Mouse (Mus musculus): ENCODE results near the gene Cldn8. TPM values are rescaled to one million over a fixed set of nuclear protein-coding genes. Genes with fewer than 3 reads are reported as not detected.

Gene Cldn8
- not detected in 2 replicates for polyA plus RNA-seq (2012; rRNA removed)

GRCm38 (mm10) chr16:88563045-88563913 is at the start of gene Cldn8:
TSS of gene Cldn8 (minus strand) at chr16:88563183.
- Histone ChIP-seq H3K27ac (ENCODE audit: insufficient read depth, low read length) (no peak within 1 kb of the TSS), H3K4me3 (replicated peaks; ENCODE audit: insufficient read depth, low read depth, low read length) (no peak within 1 kb of the TSS), H3K27me3 (ENCODE audit: control insufficient read depth, insufficient read depth, low read length) (no peaks in the 10 kb centered on the region), H3K4me1 (ENCODE audit: control insufficient read depth, insufficient read depth, low read length) (no peaks in the 10 kb centered on the region)
- TF ChIP-seq POLR2A (IDR thresholded peaks at IDR 0.05; ENCODE audit: borderline replicate concordance, insufficient read depth, low read length): no peak
- TF ChIP-seq CTCF (IDR thresholded peaks at IDR 0.05; ENCODE audit: borderline replicate concordance, insufficient read depth, low read depth, low read length): no peak
- WGBS: 80% methylated on average over 6 of the region's 6 CpGs
- no peak for DNase-seq

- 53% methylated on average over 4 of the region's 4 CpGs for WGBS
- no peak for DNase-seq
- H3K4me1 ChIP-seq (ENCODE audit: control insufficient read depth, insufficient read depth, low read length): no peaks in the 10 kb centered on the region
- H3K4me3 ChIP-seq (replicated peaks; ENCODE audit: insufficient read depth, low read depth, low read length): no peak overlapping the region
- no peak overlapping the region for H3K27ac ChIP-seq (ENCODE audit: insufficient read depth, low read length)
- H3K27me3 ChIP-seq (ENCODE audit: control insufficient read depth, insufficient read depth, low read length): no peaks in the 10 kb centered on the region
- TF ChIP-seq CTCF (IDR thresholded peaks at IDR 0.05; ENCODE audit: borderline replicate concordance, insufficient read depth, low read depth, low read length) (no peak), POLR2A (IDR thresholded peaks at IDR 0.05; ENCODE audit: borderline replicate concordance, insufficient read depth, low read length) (no peak)
Measured at GRCm38 (mm10) chr16:88612712-88613111, 49.7 kb upstream of the Cldn8 start.

GRCm38 (mm10) chr16:88611922-88612321 is 48.9 kb upstream of the Cldn8 start, which contains the start of gene Krtap24-1:
TSS of gene Krtap24-1 (minus strand) at chr16:88612279.
- TF ChIP-seq POLR2A (IDR thresholded peaks at IDR 0.05; ENCODE audit: borderline replicate concordance, insufficient read depth, low read length) (no peak), CTCF (IDR thresholded peaks at IDR 0.05; ENCODE audit: borderline replicate concordance, insufficient read depth, low read depth, low read length) (no peak)
- no peak within 1 kb of the TSS for H3K4me3 ChIP-seq (replicated peaks; ENCODE audit: insufficient read depth, low read depth, low read length)
- H3K27me3 ChIP-seq (ENCODE audit: control insufficient read depth, insufficient read depth, low read length): no peaks in the 10 kb centered on the region
- H3K27ac ChIP-seq (ENCODE audit: insufficient read depth, low read length): no peak within 1 kb of the TSS
- no peak for DNase-seq
- H3K4me1 ChIP-seq (ENCODE audit: control insufficient read depth, insufficient read depth, low read length): no peaks in the 10 kb centered on the region
- 83% methylated on average over 8 of the region's 8 CpGs for WGBS

- no peak for DNase-seq
- H3K4me1 ChIP-seq (ENCODE audit: control insufficient read depth, insufficient read depth, low read length): no peaks in the 10 kb centered on the region
- H3K27ac ChIP-seq (ENCODE audit: insufficient read depth, low read length): no peak overlapping the region
- no peaks in the 10 kb centered on the region for H3K27me3 ChIP-seq (ENCODE audit: control insufficient read depth, insufficient read depth, low read length)
- 93% methylated on average over 6 of the region's 6 CpGs for WGBS
- TF ChIP-seq CTCF (IDR thresholded peaks at IDR 0.05; ENCODE audit: borderline replicate concordance, insufficient read depth, low read depth, low read length) (no peak), POLR2A (IDR thresholded peaks at IDR 0.05; ENCODE audit: borderline replicate concordance, insufficient read depth, low read length) (no peak)
- H3K4me3 ChIP-seq (replicated peaks; ENCODE audit: insufficient read depth, low read depth, low read length): no peak overlapping the region
Measured at GRCm38 (mm10) chr16:88604570-88604969, 41.6 kb upstream of the Cldn8 start.

- DNase-seq: no peak
- H3K27me3 ChIP-seq (ENCODE audit: control insufficient read depth, insufficient read depth, low read length): no peaks in the 10 kb centered on the region
- 77% methylated on average over 1 of the region's 1 CpGs for WGBS
- no peak for TF ChIP-seq CTCF (IDR thresholded peaks at IDR 0.05; ENCODE audit: borderline replicate concordance, insufficient read depth, low read depth, low read length)
- TF ChIP-seq POLR2A (IDR thresholded peaks at IDR 0.05; ENCODE audit: borderline replicate concordance, insufficient read depth, low read length): no peak
- H3K4me3 ChIP-seq (replicated peaks; ENCODE audit: insufficient read depth, low read depth, low read length): no peak overlapping the region
- H3K27ac ChIP-seq (ENCODE audit: insufficient read depth, low read length): no peak overlapping the region
- no peaks in the 10 kb centered on the region for H3K4me1 ChIP-seq (ENCODE audit: control insufficient read depth, insufficient read depth, low read length)
Measured at GRCm38 (mm10) chr16:88602464-88602863, 39.5 kb upstream of the Cldn8 start.

- no peak overlapping the region for H3K4me3 ChIP-seq (replicated peaks; ENCODE audit: insufficient read depth, low read depth, low read length)
- WGBS: 90% methylated on average over 8 of the region's 8 CpGs
- DNase-seq: no peak
- H3K4me1 ChIP-seq (ENCODE audit: control insufficient read depth, insufficient read depth, low read length): no peaks in the 10 kb centered on the region
- no peaks in the 10 kb centered on the region for H3K27me3 ChIP-seq (ENCODE audit: control insufficient read depth, insufficient read depth, low read length)
- no peak overlapping the region for H3K27ac ChIP-seq (ENCODE audit: insufficient read depth, low read length)
- TF ChIP-seq CTCF (IDR thresholded peaks at IDR 0.05; ENCODE audit: borderline replicate concordance, insufficient read depth, low read depth, low read length): no peak
- no peak for TF ChIP-seq POLR2A (IDR thresholded peaks at IDR 0.05; ENCODE audit: borderline replicate concordance, insufficient read depth, low read length)
Measured at GRCm38 (mm10) chr16:88600303-88600702, 37.3 kb upstream of the Cldn8 start.

- H3K4me3 ChIP-seq (replicated peaks; ENCODE audit: insufficient read depth, low read depth, low read length): no peak overlapping the region
- no peak for DNase-seq
- TF ChIP-seq POLR2A (IDR thresholded peaks at IDR 0.05; ENCODE audit: borderline replicate concordance, insufficient read depth, low read length): no peak
- no peak for TF ChIP-seq CTCF (IDR thresholded peaks at IDR 0.05; ENCODE audit: borderline replicate concordance, insufficient read depth, low read depth, low read length)
- no peak overlapping the region for H3K27ac ChIP-seq (ENCODE audit: insufficient read depth, low read length)
- no peaks in the 10 kb centered on the region for H3K27me3 ChIP-seq (ENCODE audit: control insufficient read depth, insufficient read depth, low read length)
- WGBS: 84% methylated on average over 16 of the region's 16 CpGs
- H3K4me1 ChIP-seq (ENCODE audit: control insufficient read depth, insufficient read depth, low read length): no peaks in the 10 kb centered on the region
Measured at GRCm38 (mm10) chr16:88599504-88600237, 36.7 kb upstream of the Cldn8 start.

Measured in cerebellum, adult 2 months (tissue).